Mouse (Mus musculus) hindbrain, embryonic 16.5 days (tissue): ENCODE data around the gene Cars2. TPM values are rescaled to one million over a fixed set of nuclear protein-coding genes. Genes with fewer than 3 reads are reported as not detected.
"Not testable (repeated sequence)": the region's sequence is repeated elsewhere in the genome, so short reads cannot be mapped to it uniquely, and the experiment has no call there.

ENCODE experiments used
- ATAC-seq: fragments of 200-750 bp; cut with Nextera tagmentation; 2 replicates; pipeline ENCODE4 v1.8.0; 2017; ENCODE audit warnings: moderate TSS enrichment, moderate library complexity
- H3K27ac ChIP-seq: fragments of 300-500 bp; sonication (generic); 2 replicates; pipeline ENCODE4 v1.5.1; 2014; ENCODE audit warnings: low read depth, mild to moderate bottlenecking, control low read depth, low read length, moderate library complexity
- H3K27me3 ChIP-seq: fragments of 300-500 bp; sonication (generic); replicated peaks from 2 replicates; pipeline ENCODE4 v1.6.1; 2014; ENCODE audit warnings: low read length; ENCODE audit not compliant: control insufficient read depth, insufficient read depth
- H3K36me3 ChIP-seq: fragments of 300-500 bp; sonication (generic); 2 replicates; pipeline ENCODE4 v1.6.1; 2014; ENCODE audit warnings: mild to moderate bottlenecking, low read length, moderate library complexity, mixed read lengths; ENCODE audit not compliant: control insufficient read depth, insufficient read depth
- H3K4me1 ChIP-seq: fragments of 300-500 bp; sonication (generic); 2 replicates; pipeline ENCODE4 v1.6.1; 2014; ENCODE audit warnings: low read depth, low read length; ENCODE audit not compliant: control insufficient read depth, insufficient read depth
- H3K4me2 ChIP-seq: fragments of 300-500 bp; sonication (generic); 2 replicates; pipeline ENCODE4 v1.6.1; 2014; ENCODE audit warnings: mild to moderate bottlenecking, low read length, control low read depth, moderate library complexity
- H3K4me3 ChIP-seq: fragments of 300-500 bp; sonication (generic); 2 replicates; pipeline ENCODE4 v1.5.1; 2014; ENCODE audit warnings: mild to moderate bottlenecking, low read length, control low read depth, moderate library complexity
- H3K9ac ChIP-seq: fragments of 300-500 bp; sonication (generic); 2 replicates; pipeline ENCODE4 v1.6.1; 2014; ENCODE audit warnings: low read depth, mild to moderate bottlenecking, control low read depth, low read length, moderate library complexity
- H3K9me3 ChIP-seq: fragments of 300-500 bp; sonication (generic); 2 replicates; pipeline ENCODE4 v1.6.1; 2014; ENCODE audit warnings: mild to moderate bottlenecking, low read length, moderate library complexity; ENCODE audit not compliant: control insufficient read depth
- WGBS: fragments of 180-500 bp; shearing (Covaris S2); extraction: QIAGEN DNeasy Blood & Tissue Kit; methylation state at CpG from one replicate; pipeline ENCODE4 v1.1.7; 2014; 5-methylcytosine and 5-hydroxymethylcytosine counted together
- polyA plus RNA-seq: library from polyadenylated mRNA; unstranded; fragments of >200 nt; fragmentation: Nextera tagmentation; extraction: Ambion mirVana; gene quantifications from 2 replicates; pipeline ENCODE4 v1.2.1, GENCODE M21; 2015

Cars2 gene
- polyA plus RNA-seq, 1 experiment from 2014 or later = 25.2 TPM

GRCm38 (mm10) chr8:11473072-11473471 lies 77.5 kb downstream of the Cars2 start:
- ATAC-seq = no peak
- Histone ChIP-seq H3K4me3 (no peak overlapping the region), H3K27me3 (peaks cover 26% of the 10 kb centered on the region), H3K9ac (no peak overlapping the region; the same call in 1 of the 2 replicates), H3K4me1 (peaks cover 13% of the 10 kb centered on the region), H3K9me3 (no peaks in the 10 kb centered on the region), H3K4me2 (no peak overlapping the region), H3K27ac (no peak overlapping the region), H3K36me3 (no peaks in the 10 kb centered on the region)
- WGBS = 39% methylated on average over 4 of the region's 4 CpGs

GRCm38 (mm10) chr8:11471309-11471708 lies 79.3 kb downstream of the Cars2 start:
- Histone ChIP-seq H3K9me3 (no peaks in the 10 kb centered on the region), H3K27me3 (peaks cover 17% of the 10 kb centered on the region), H3K9ac (no peak overlapping the region), H3K4me1 (no peaks in the 10 kb centered on the region), H3K4me2 (no peak overlapping the region), H3K27ac (no peak overlapping the region), H3K36me3 (no peaks in the 10 kb centered on the region), H3K4me3 (no peak overlapping the region)
- no peak for ATAC-seq
- 41% methylated on average over 8 of the region's 8 CpGs for WGBS

- WGBS = 69% methylated on average over 7 of the region's 7 CpGs
- Histone ChIP-seq H3K9me3 (no peaks in the 10 kb centered on the region), H3K27me3 (peaks cover 13% of the 10 kb centered on the region), H3K4me2 (no peak overlapping the region), H3K4me3 (no peak overlapping the region), H3K9ac (no peak overlapping the region), H3K36me3 (no peaks in the 10 kb centered on the region), H3K4me1 (no peaks in the 10 kb centered on the region), H3K27ac (no peak overlapping the region)
- no peak for ATAC-seq
Observed at GRCm38 (mm10) chr8:11470694-11471093, 79.9 kb downstream of the Cars2 start.

DNA sequence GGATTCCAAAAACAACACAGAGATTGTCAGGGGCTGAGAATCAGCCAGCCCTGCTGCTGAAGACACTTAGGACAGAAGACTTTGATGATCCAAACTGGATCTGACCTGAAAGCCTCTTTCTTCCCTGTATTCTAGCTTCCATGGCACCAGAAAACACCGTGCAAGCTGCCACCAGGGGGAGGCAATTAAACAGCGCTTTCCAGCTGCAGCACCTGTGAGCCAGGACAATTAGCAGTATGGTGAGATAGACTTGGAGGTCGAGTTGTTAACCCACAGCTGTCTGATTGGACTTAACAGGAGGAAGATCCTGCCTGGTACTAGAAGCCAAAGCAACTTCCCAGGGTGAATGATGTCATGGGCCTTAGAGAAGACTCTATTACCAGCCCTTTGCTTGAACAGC lies 81.5 kb downstream of the Cars2 start:
- Histone ChIP-seq H3K4me2 (no peak overlapping the region), H3K4me1 (no peaks in the 10 kb centered on the region), H3K9me3 (no peaks in the 10 kb centered on the region), H3K27me3 (peaks cover 3% of the 10 kb centered on the region; the same call in 1 of the 2 replicates), H3K36me3 (no peaks in the 10 kb centered on the region), H3K27ac (no peak overlapping the region), H3K4me3 (no peak overlapping the region), H3K9ac (no peak overlapping the region)
- ATAC-seq = no peak
- WGBS = 4% methylated on average over 3 of the region's 3 CpGs

DNA sequence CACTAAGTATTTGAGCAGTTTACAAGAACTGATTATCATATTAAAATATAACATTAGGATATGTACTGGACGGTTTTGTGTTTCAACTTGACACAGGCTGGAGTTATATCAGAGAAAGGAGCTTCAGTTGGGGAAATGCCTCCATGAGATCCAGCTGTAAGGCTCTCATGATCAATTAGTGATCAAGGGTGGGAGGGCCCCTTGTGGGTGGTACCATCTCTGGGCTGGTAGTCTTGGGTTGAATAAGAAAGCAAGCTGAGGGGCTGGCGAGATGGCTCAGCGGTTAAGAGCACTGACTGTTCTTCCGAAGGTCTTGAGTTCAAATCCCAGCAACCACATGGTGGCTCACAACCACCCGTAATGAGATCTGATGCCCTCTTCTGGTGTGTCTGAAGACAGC lies 84.1 kb downstream of the Cars2 start:
- not testable (repeated sequence) for H3K4me2 ChIP-seq, H3K9ac ChIP-seq, H3K27me3 ChIP-seq, H3K9me3 ChIP-seq, ATAC-seq, H3K4me1 ChIP-seq, H3K36me3 ChIP-seq, H3K4me3 ChIP-seq, H3K27ac ChIP-seq
- 74% methylated on average over 4 of the region's 5 CpGs for WGBS

DNA sequence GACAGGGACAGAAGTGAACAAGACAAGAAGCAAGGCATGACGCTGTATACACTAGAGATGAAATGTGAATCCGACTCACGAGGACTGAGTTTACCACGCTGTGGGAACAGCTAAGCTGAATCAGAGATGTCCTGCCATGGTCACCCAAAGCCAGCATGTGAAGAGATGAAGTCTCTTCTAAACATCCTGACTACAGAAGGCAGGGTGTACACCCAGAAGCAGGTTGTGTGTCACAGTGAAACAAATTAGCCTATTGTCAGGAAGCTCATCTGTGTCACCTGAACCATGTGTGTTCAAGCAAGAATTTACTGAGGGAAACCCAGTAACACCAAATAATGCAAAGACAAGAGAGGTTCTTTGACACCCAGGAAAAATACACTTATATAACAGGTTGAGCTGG lies 85.0 kb downstream of the Cars2 start:
- 87% methylated on average over 4 of the region's 4 CpGs for WGBS
- no peak overlapping the region for H3K4me3 ChIP-seq
- no peaks in the 10 kb centered on the region for H3K9me3 ChIP-seq
- H3K27ac ChIP-seq = no peak overlapping the region
- ATAC-seq = no peak
- H3K27me3 ChIP-seq = no peaks in the 10 kb centered on the region
- H3K9ac ChIP-seq = no peak overlapping the region
- no peaks in the 10 kb centered on the region for H3K4me1 ChIP-seq
- H3K4me2 ChIP-seq = no peak overlapping the region
- no peaks in the 10 kb centered on the region for H3K36me3 ChIP-seq

- no peak for ATAC-seq
- 87% methylated on average over 3 of the region's 3 CpGs for WGBS
- no peak overlapping the region for H3K27ac ChIP-seq
- no peak overlapping the region for H3K9ac ChIP-seq
- no peak overlapping the region for H3K4me2 ChIP-seq
- H3K4me1 ChIP-seq = no peaks in the 10 kb centered on the region
- H3K36me3 ChIP-seq = no peaks in the 10 kb centered on the region
- H3K9me3 ChIP-seq = no peaks in the 10 kb centered on the region
- H3K27me3 ChIP-seq = no peaks in the 10 kb centered on the region
- H3K4me3 ChIP-seq = no peak overlapping the region
Observed at GRCm38 (mm10) chr8:11464707-11464964, 85.9 kb downstream of the Cars2 start.

Other genes starting within 250 kb of the Cars2 start
- gene Col4a2, start 238.0 kb downstream of the Cars2 start, polyA plus RNA-seq = 28.9 and 42.5 TPM in 2 replicates
- 68.6 and 105 TPM in 2 replicates for gene Col4a1, start 238.0 kb downstream of the Cars2 start, polyA plus RNA-seq
- 1.5 and 1.6 TPM in 2 replicates for gene Rab20, start 72.1 kb downstream of the Cars2 start, polyA plus RNA-seq
- 133 and 146 TPM in 2 replicates for gene Naxd, start 53.3 kb downstream of the Cars2 start, polyA plus RNA-seq
- 31.3 and 36.3 TPM in 2 replicates for gene Ing1, start 4.8 kb upstream of the Cars2 start, polyA plus RNA-seq
- gene Ankrd10, start 85.0 kb upstream of the Cars2 start, polyA plus RNA-seq = 71.4 and 80.5 TPM in 2 replicates
- gene 1700016D06Rik, start 150.3 kb upstream of the Cars2 start, polyA plus RNA-seq = 0.22 TPM in 1 of 2 replicates, not detected in the other
- gene Arhgef7, start 176.9 kb upstream of the Cars2 start, polyA plus RNA-seq = 57.4 and 68.5 TPM in 2 replicates